ENCODE assay signal across 7 mouse cellular contexts in genomic region chr3:87150689-87151244, GRCm38 (mm10). TPM values are rescaled to one million over a fixed set of nuclear protein-coding genes. Genes with fewer than 3 reads are reported as not detected.
DNase-seq lines count a peak whose midpoint lies in the region; ATAC-seq and TF ChIP-seq lines count a peak whose summit lies in the region.

No protein-coding gene starts in this region.

- H3K27me3 ChIP-seq in embryonic facial prominence, embryonic 15.5 days = no peaks in the 10 kb centered on the region
- H3K27me3 ChIP-seq in hindbrain, embryonic 11.5 days (ENCODE audit: control insufficient read depth, insufficient read depth, low read length) = no peaks in the 10 kb centered on the region
- H3K27me3 ChIP-seq in liver, adult 2 months (ENCODE audit: control insufficient read depth, insufficient read depth, low read length) = no peaks in the 10 kb centered on the region
- H3K27me3 ChIP-seq in neural tube, embryonic 13.5 days = no peaks in the 10 kb centered on the region

- no peak for TF ChIP-seq POLR2A in liver, adult 2 months (IDR thresholded peaks at IDR 0.05; ENCODE audit: extremely low read depth, insufficient read depth, low read length)

- H3K9me3 ChIP-seq in embryonic facial prominence, embryonic 15.5 days (replicated peaks) = no peaks in the 10 kb centered on the region
- H3K9me3 ChIP-seq in hindbrain, embryonic 11.5 days (ENCODE audit: control insufficient read depth, low read length) = no peaks in the 10 kb centered on the region
- no peaks in the 10 kb centered on the region for H3K9me3 ChIP-seq in neural tube, embryonic 13.5 days

- TF ChIP-seq CTCF in liver, adult 2 months (IDR thresholded peaks at IDR 0.05; ENCODE audit: low read depth, low read length) = no peak

- no peak overlapping the region for H3K4me3 ChIP-seq in embryonic facial prominence, embryonic 15.5 days (replicated peaks)
- no peak overlapping the region for H3K4me3 ChIP-seq in hindbrain, embryonic 11.5 days (ENCODE audit: low read depth, low read length)
- H3K4me3 ChIP-seq in liver, adult 2 months (ENCODE audit: insufficient read depth, low read depth, low read length) = no peak overlapping the region
- no peak overlapping the region for H3K4me3 ChIP-seq in neural tube, embryonic 13.5 days

- 0 out of 2 replicates have a peak, but pooled peaks cover 8% of the 10 kb centered on the region for H3K36me3 ChIP-seq in embryonic facial prominence, embryonic 15.5 days
- peaks cover 3% of the 10 kb centered on the region; the same call in 1 of the 2 replicates for H3K36me3 ChIP-seq in hindbrain, embryonic 11.5 days (ENCODE audit: control insufficient read depth, insufficient read depth, low read length)
- H3K36me3 ChIP-seq in liver, adult 2 months (ENCODE audit: control insufficient read depth, insufficient read depth, low read length) = no peaks in the 10 kb centered on the region
- no peaks in the 10 kb centered on the region for H3K36me3 ChIP-seq in neural tube, embryonic 13.5 days

- H3K4me2 ChIP-seq in embryonic facial prominence, embryonic 15.5 days (replicated peaks) = peak overlapping the region; percentile 36
- peak overlapping the region; percentile 14; the same call in 1 of the 2 replicates for H3K4me2 ChIP-seq in hindbrain, embryonic 11.5 days (replicated peaks; ENCODE audit: low read depth, low read length)
- peak overlapping the region; percentile 39 for H3K4me2 ChIP-seq in neural tube, embryonic 13.5 days

- H3K9ac ChIP-seq in embryonic facial prominence, embryonic 15.5 days = no peak overlapping the region; the same call in 1 of the 2 replicates
- H3K9ac ChIP-seq in hindbrain, embryonic 11.5 days (ENCODE audit: low read depth, low read length) = peak overlapping the region; percentile 48; the same call in 1 of the 2 replicates
- H3K9ac ChIP-seq in liver, adult 2 months (ENCODE audit: low read depth, low read length) = no peak overlapping the region
- H3K9ac ChIP-seq in neural tube, embryonic 13.5 days = peak overlapping the region; percentile 42

- DNase-seq in adipocyte (ENCODE audit: low spot score) = peak; percentile 77
- peak; percentile 63 for DNase-seq in hindbrain, embryonic 11.5 days (ENCODE audit: low spot score)
- no peak for DNase-seq in liver, adult 2 months (ENCODE audit: extremely low read depth, low read depth, low spot score)
- DNase-seq in right cerebral cortex, postnatal 10 days (ENCODE audit: low spot score in 2 of 2) = no peak

- no peaks in the 10 kb centered on the region for H3K79me2 ChIP-seq in liver, adult 2 months (ENCODE audit: control insufficient read depth, insufficient read depth, low read length)

- peak overlapping the region; percentile 99 for H3K27ac ChIP-seq in embryonic facial prominence, embryonic 15.5 days (replicated peaks)
- peak overlapping the region; percentile 90 for H3K27ac ChIP-seq in hindbrain, embryonic 11.5 days (ENCODE audit: low read depth, low read length)
- H3K27ac ChIP-seq in liver, adult 2 months (replicated peaks; ENCODE audit: insufficient read depth, low read depth, low read length) = peak overlapping the region; percentile 71
- peak overlapping the region; percentile 93 for H3K27ac ChIP-seq in neural tube, embryonic 13.5 days (replicated peaks)

- H3K4me1 ChIP-seq in embryonic facial prominence, embryonic 15.5 days = peaks cover 68% of the 10 kb centered on the region
- H3K4me1 ChIP-seq in hindbrain, embryonic 11.5 days (replicated peaks; ENCODE audit: control insufficient read depth, insufficient read depth, low read length) = peaks cover 28% of the 10 kb centered on the region
- H3K4me1 ChIP-seq in liver, adult 2 months (ENCODE audit: control insufficient read depth, insufficient read depth, low read length) = peaks cover 5% of the 10 kb centered on the region; the same call in 1 of the 2 replicates
- peaks cover 71% of the 10 kb centered on the region for H3K4me1 ChIP-seq in neural tube, embryonic 13.5 days (replicated peaks)

- 6% methylated on average over 16 of the region's 16 CpGs for WGBS in embryonic facial prominence, embryonic 15.5 days
- 3% methylated on average over 16 of the region's 16 CpGs for WGBS in hindbrain, embryonic 11.5 days
- 48% methylated on average over 16 of the region's 16 CpGs for WGBS in liver, adult 2 months
- 2% methylated on average over 16 of the region's 16 CpGs for WGBS in neural tube, embryonic 13.5 days

- peak; percentile 83 for ATAC-seq in embryonic facial prominence, embryonic 15.5 days (ENCODE audit: insufficient number of reproducible peaks, low FRiP score, low TSS enrichment, low read depth)
- ATAC-seq in hindbrain, embryonic 11.5 days (ENCODE audit: low FRiP score) = peak; percentile 77
- ATAC-seq in neural tube, embryonic 13.5 days (ENCODE audit: low read depth) = peak; percentile 54
- ATAC-seq in erythroid progenitor cell, adult 5-6 weeks (replicated peaks; ENCODE audit: low FRiP score, poor library complexity, severe bottlenecking) = no peak

RNA-seq across cellular contexts. Expression of gene Kirrel, which starts 23.8 kb away (rescaled TPM):
- polyA plus RNA-seq in embryonic facial prominence, embryonic 15.5 days (2015; fragmentation: Nextera tagmentation; extraction: Ambion mirVana) = 19.6 and 20.1 TPM in 2 replicates
- 7.3 and 11.5 TPM in 2 replicates for polyA plus RNA-seq in hindbrain, embryonic 11.5 days (2014; fragmentation: Nextera tagmentation; extraction: Ambion mirVana)
- 0.40 and 0.46 TPM in 2 replicates for total RNA-seq in liver, adult 2 months (2014; rRNA removed)
- polyA plus RNA-seq in liver, adult 2 months (2012; rRNA removed) = 0.78 and 0.81 TPM in 2 replicates
- polyA plus RNA-seq in neural tube, embryonic 13.5 days (2015; fragmentation: Nextera tagmentation; extraction: Ambion mirVana) = 9.8 and 10.4 TPM in 2 replicates
- not detected in 2 replicates for total RNA-seq in erythroid progenitor cell, adult 5-6 weeks (2015; ENCODE audit: low replicate concordance)
- total RNA-seq in erythroid progenitor cell, adult 5-6 weeks (2017; ENCODE audit: low replicate concordance) = not detected in 2 replicates

Comparison
In these comparisons a context has a peak if more than half of its experiments do, and no peak if none do; other contexts are left out.
1. DNase-seq: peak in adipocyte (single experiment) and hindbrain, embryonic 11.5 days (single experiment); none in liver, adult 2 months (single experiment) and right cerebral cortex, postnatal 10 days (0 of 2).
2. H3K9ac ChIP-seq: peak in hindbrain, embryonic 11.5 days (single experiment) and neural tube, embryonic 13.5 days (single experiment); none in embryonic facial prominence, embryonic 15.5 days (single experiment) and liver, adult 2 months (single experiment).
3. Peak in every context shown above with its lines, with median percentiles within 50 percentile points of each other: H3K27ac ChIP-seq and H3K4me2 ChIP-seq.